Mouse (Mus musculus) cerebellum, adult 2 months (tissue): ENCODE measurements around the gene Foxo6.

Experiments
- CTCF ChIP-seq: fragments of 200-500 bp; IDR thresholded peaks from 2 replicates; pipeline ENCODE4 v1.5.1; 2011; ENCODE audit warnings: low read depth, mild to moderate bottlenecking, control low read depth, low read length, moderate library complexity, borderline replicate concordance; ENCODE audit not compliant: insufficient read depth
- POLR2A ChIP-seq: fragments of 200-500 bp; IDR thresholded peaks from 2 replicates; pipeline ENCODE4 v1.6.1; 2011; ENCODE audit warnings: low read length, control low read depth, borderline replicate concordance; ENCODE audit not compliant: insufficient read depth

GRCm38 (mm10) chr4:120241106-120241505 lies 46.0 kb downstream of the Foxo6 start:
- 0 out of 2 replicates have a peak, but pooled peaks have one; percentile 9 for TF ChIP-seq CTCF
- TF ChIP-seq POLR2A: no peak
